Mouse (Mus musculus) MEL (cell line): ENCODE measurements around the gene Grik5. TPM values are rescaled to one million over a fixed set of nuclear protein-coding genes. Genes with fewer than 3 reads are reported as not detected.
A peak's percentile ranks its signal among the peaks of the same experiment; 100 is the strongest.

ENCODE experiments used
- DNase-seq: peaks from one replicate; pipeline ENCODE4 v3.0.0; 2011; ENCODE audit warnings: low read depth, low spot score
- H3K27ac ChIP-seq: 2 replicates; pipeline ENCODE4 v1.5.1; 2012; ENCODE audit warnings: low read depth, mild to moderate bottlenecking, control low read depth, low read length, moderate library complexity; ENCODE audit not compliant: control insufficient read depth
- H3K27me3 ChIP-seq, 2 experiments: fragments of 150-350 bp in 1 of 2; sonication (generic) in 1 of 2; 2 replicates each; pipeline ENCODE4 v1.6.1; 2012; ENCODE audit warnings: low read length in 2 of 2, mild to moderate bottlenecking in 2 of 2, improper control_type of control experiment in 1 of 2, moderate library complexity in 1 of 2; ENCODE audit not compliant: insufficient read depth in 2 of 2, control insufficient read depth in 1 of 2
- H3K36me3 ChIP-seq, 2 experiments: 2 replicates each; pipeline ENCODE4 v1.6.1; 2012 to 2014; ENCODE audit warnings: low read length in 2 of 2, improper control_type of control experiment in 1 of 2, inconsistent platforms in 1 of 2, mild to moderate bottlenecking in 1 of 2; ENCODE audit not compliant: insufficient read depth in 2 of 2, control insufficient read depth in 1 of 2
- H3K4me1 ChIP-seq, 2 experiments: fragments of 150-350 bp in 1 of 2; sonication (generic) in 1 of 2; 2 replicates each; pipeline ENCODE4 v1.6.1; 2012; ENCODE audit warnings: low read length in 2 of 2, improper control_type of control experiment in 1 of 2, mild to moderate bottlenecking in 1 of 2; ENCODE audit not compliant: insufficient read depth in 2 of 2, control insufficient read depth in 1 of 2
- H3K4me3 ChIP-seq, 2 experiments: fragments of 150-350 bp in 1 of 2; sonication (generic) in 1 of 2; 2 replicates each; pipeline ENCODE4 v1.5.1; 2012; ENCODE audit warnings: low read depth in 2 of 2, low read length in 2 of 2, mild to moderate bottlenecking in 2 of 2, moderate library complexity in 2 of 2, control low read depth in 1 of 2, improper control_type of control experiment in 1 of 2; ENCODE audit not compliant: control insufficient read depth in 1 of 2, insufficient read depth in 1 of 2
- H3K79me2 ChIP-seq: 2 replicates; pipeline ENCODE4 v1.6.1; 2012; ENCODE audit warnings: mild to moderate bottlenecking, low read length, moderate library complexity; ENCODE audit not compliant: control insufficient read depth, poor library complexity, insufficient read depth
- H3K9ac ChIP-seq: 2 replicates; pipeline ENCODE4 v1.6.1; 2012; ENCODE audit warnings: low read depth, mild to moderate bottlenecking, control low read depth, low read length, moderate library complexity; ENCODE audit not compliant: control insufficient read depth, poor library complexity, severe bottlenecking
- H3K9me3 ChIP-seq: fragments of 150-350 bp; sonication (generic); replicated peaks from 2 replicates; pipeline ENCODE4 v1.6.1; 2012; ENCODE audit warnings: mild to moderate bottlenecking, low read length, improper control_type of control experiment, moderate library complexity; ENCODE audit not compliant: insufficient read depth
- BHLHE40 ChIP-seq: IDR thresholded peaks from 2 replicates; pipeline ENCODE4 v1.6.1; 2012; ENCODE audit warnings: low read depth, mild to moderate bottlenecking, inconsistent platforms, low read length, improper control_type of control experiment, borderline replicate concordance
- CHD2 ChIP-seq: IDR thresholded peaks from 2 replicates; pipeline ENCODE4 v1.6.1; 2011; ENCODE audit warnings: low read length, improper control_type of control experiment
- CTCF ChIP-seq, 3 experiments: IDR thresholded peaks in 2 of 3; conservative IDR thresholded peaks in 1 of 3; 2 replicates each; pipeline ENCODE4 v1.5.1; 2011 to 2012; ENCODE audit warnings: low read length in 3 of 3, low read depth in 2 of 3, mild to moderate bottlenecking in 2 of 3, improper control_type of control experiment in 1 of 3, inconsistent platforms in 1 of 3, mixed read lengths in 1 of 3, moderate library complexity in 1 of 3; ENCODE audit not compliant: control insufficient read depth in 1 of 3, insufficient read depth in 1 of 3, poor library complexity in 1 of 3, severe bottlenecking in 1 of 3
- E2F4 ChIP-seq: IDR thresholded peaks from 2 replicates; pipeline ENCODE4 v1.6.1; 2011; ENCODE audit warnings: low read depth, low read length, improper control_type of control experiment, borderline replicate concordance
- ELF1 ChIP-seq: IDR thresholded peaks from 2 replicates; pipeline ENCODE4 v1.6.1; 2014; ENCODE audit warnings: low read depth, mild to moderate bottlenecking, inconsistent platforms, low read length, improper control_type of control experiment, moderate library complexity
- JUND ChIP-seq: IDR thresholded peaks from 2 replicates; pipeline ENCODE4 v1.6.1; 2011; ENCODE audit warnings: low read depth, mild to moderate bottlenecking, improper control_type of control experiment, low read length
- KAT2A ChIP-seq: conservative IDR thresholded peaks from 2 replicates; pipeline ENCODE4 v1.6.1; 2012; ENCODE audit warnings: low read depth, low read length, improper control_type of control experiment, inconsistent platforms
- MAX ChIP-seq: IDR thresholded peaks from 2 replicates; pipeline ENCODE4 v1.6.1; 2011; ENCODE audit warnings: low read length, improper control_type of control experiment
- MXI1 ChIP-seq: IDR thresholded peaks from 2 replicates; pipeline ENCODE4 v1.6.1; 2011; ENCODE audit warnings: mild to moderate bottlenecking, low read depth, low read length, improper control_type of control experiment
- MYB ChIP-seq: IDR thresholded peaks from 2 replicates; pipeline ENCODE4 v1.6.1; 2011; ENCODE audit warnings: mild to moderate bottlenecking, low read depth, low read length, improper control_type of control experiment
- NELFE ChIP-seq: IDR thresholded peaks from 2 replicates; pipeline ENCODE4 v1.6.1; 2011; ENCODE audit warnings: low read depth, low read length, improper control_type of control experiment
- POLR2A ChIP-seq, 2 experiments: IDR thresholded peaks; 2 replicates each; pipeline ENCODE4 v1.6.1; 2011 to 2012; ENCODE audit warnings: low read length in 2 of 2, mild to moderate bottlenecking in 2 of 2, control low read depth in 1 of 2, improper control_type of control experiment in 1 of 2, low read depth in 1 of 2, moderate library complexity in 1 of 2; ENCODE audit not compliant: control insufficient read depth in 1 of 2, insufficient read depth in 1 of 2, poor library complexity in 1 of 2
- POLR2AphosphoS2 ChIP-seq: IDR thresholded peaks from 2 replicates; pipeline ENCODE4 v1.6.1; 2011; ENCODE audit warnings: low read length, improper control_type of control experiment
- RAD21 ChIP-seq: IDR thresholded peaks from 2 replicates; pipeline ENCODE4 v1.6.1; 2011; ENCODE audit warnings: mild to moderate bottlenecking, low read depth, low read length, improper control_type of control experiment
- RCOR1 ChIP-seq: IDR thresholded peaks from 2 replicates; pipeline ENCODE4 v1.6.1; 2012; ENCODE audit warnings: low read depth, mild to moderate bottlenecking, inconsistent platforms, low read length, improper control_type of control experiment
- SMC3 ChIP-seq: IDR thresholded peaks from 2 replicates; pipeline ENCODE4 v1.6.1; 2011; ENCODE audit warnings: low read depth, low read length, improper control_type of control experiment
- TAL1 ChIP-seq: IDR thresholded peaks from 2 replicates; pipeline ENCODE4 v1.6.1; 2012; ENCODE audit warnings: mild to moderate bottlenecking, inconsistent platforms, low read length, moderate library complexity, mixed read lengths
- USF2 ChIP-seq, 2 experiments: IDR thresholded peaks; 2 replicates each; pipeline ENCODE4 v1.6.1; 2011 to 2012; ENCODE audit warnings: improper control_type of control experiment in 2 of 2, low read length in 2 of 2, borderline replicate concordance in 1 of 2, inconsistent platforms in 1 of 2, low read depth in 1 of 2, mild to moderate bottlenecking in 1 of 2; ENCODE audit not compliant: insufficient read depth in 1 of 2
- ZC3H11A ChIP-seq: IDR thresholded peaks from 2 replicates; pipeline ENCODE4 v1.6.1; 2012; ENCODE audit warnings: low read depth, mild to moderate bottlenecking, inconsistent platforms, low read length, improper control_type of control experiment
- ZKSCAN1 ChIP-seq: IDR thresholded peaks from 2 replicates; pipeline ENCODE4 v1.6.1; 2012; ENCODE audit warnings: low read depth, mild to moderate bottlenecking, inconsistent platforms, low read length, improper control_type of control experiment, moderate library complexity
- ZMIZ1 ChIP-seq: IDR thresholded peaks from 2 replicates; pipeline ENCODE4 v1.6.1; 2012; ENCODE audit warnings: low read depth, mild to moderate bottlenecking, inconsistent platforms, low read length, improper control_type of control experiment, moderate library complexity
- ZNF384 ChIP-seq: IDR thresholded peaks from 2 replicates; pipeline ENCODE4 v1.6.1; 2012; ENCODE audit warnings: low read depth, mild to moderate bottlenecking, inconsistent platforms, low read length, improper control_type of control experiment
- polyA plus RNA-seq, 2 experiments: library from polyadenylated mRNA; stranded (reverse) in 1 of 2; unstranded in 1 of 2; fragments of >175 nt in 1 of 2; fragments of >200 nt in 1 of 2; gene quantifications; 2 replicates each; pipeline versions ENCODE4 v1.2.1 to v1.2.4; 2012; ENCODE audit warnings: low replicate concordance in 2 of 2, low read depth in 1 of 2; ENCODE audit not compliant: insufficient read length in 2 of 2, insufficient read depth in 1 of 2, missing spikeins in 1 of 2
- total RNA-seq: library from RNA; depleted of rRNA; stranded (reverse); fragments of 300-350 nt; gene quantifications from 2 replicates; pipeline ENCODE4 v1.2.3, GENCODE M21; 2012

The Grik5 gene
- total and polyA plus RNA-seq, 3 experiments = 3.5 to 22.0 TPM; not detected in 1

DNA sequence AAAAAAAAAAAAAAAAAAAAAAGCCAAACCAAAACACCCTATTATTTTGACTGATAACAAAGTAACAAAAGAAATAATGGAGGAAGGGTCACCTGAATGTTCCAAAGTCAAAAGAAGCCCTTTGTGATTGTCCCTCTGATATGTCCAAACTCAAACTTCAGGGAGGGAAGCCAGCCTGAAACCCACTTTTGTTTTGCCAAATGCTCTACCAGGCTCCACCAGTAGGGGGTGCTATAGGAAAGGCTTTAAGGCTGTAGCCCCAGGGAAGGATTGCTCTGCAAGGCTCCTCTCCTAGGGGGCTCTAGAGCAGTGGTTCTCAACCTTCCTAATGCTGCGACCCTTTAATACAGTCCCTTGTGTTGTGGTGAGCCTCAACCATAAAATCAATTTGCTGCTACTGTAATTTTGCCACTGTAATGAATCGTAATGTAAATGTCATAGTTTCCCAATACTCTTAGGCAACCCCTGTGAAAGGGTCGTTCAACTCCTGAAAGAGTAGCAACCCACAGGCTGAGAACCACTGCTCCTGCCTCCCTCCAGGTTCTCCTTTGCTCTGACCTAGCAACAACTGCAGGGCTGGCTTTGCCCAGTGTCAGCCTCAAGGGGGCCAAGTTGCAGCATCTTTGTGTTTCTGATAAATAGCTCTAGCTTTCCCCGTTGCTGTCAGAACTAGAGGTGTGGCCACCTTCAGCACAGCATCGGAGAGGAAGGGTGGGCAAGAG lies 42.0 kb downstream of the Grik5 start:
- Histone ChIP-seq H3K36me3 (no peaks in the 10 kb centered on the region), H3K9ac (no peak overlapping the region), H3K4me1 (no peaks in the 10 kb centered on the region), H3K9me3 (no peaks in the 10 kb centered on the region), H3K4me3 (no peak overlapping the region), H3K27ac (no peak overlapping the region), H3K27me3 (no peaks in the 10 kb centered on the region), H3K79me2 (no peaks in the 10 kb centered on the region)
- peak; percentile 81 for DNase-seq
- TF ChIP-seq CHD2 (no peak), MAX (no peak), RAD21 (peak; percentile 70), RCOR1 (no peak), E2F4 (no peak), ZMIZ1 (no peak), TAL1 (no peak), JUND (no peak), MXI1 (no peak), ZKSCAN1 (no peak), POLR2A (IDR thresholded peaks at IDR 0.05; ENCODE audit: control insufficient read depth in 1 of 2, insufficient read depth in 1 of 2, low read depth in 1 of 2, low read length in 2 of 2, poor library complexity in 1 of 2) (no peak), ZC3H11A (peak; percentile 40), MYB (no peak), ELF1 (no peak), KAT2A (no peak), BHLHE40 (peak; percentile 30; the same call in 1 of the 2 replicates), ZNF384 (peak; percentile 92), CTCF (IDR thresholded peaks at IDR 0.05 in 2 of 3, conservative IDR thresholded peaks at IDR 0.05 in 1 of 3; ENCODE audit: control insufficient read depth in 1 of 3, insufficient read depth in 1 of 3, low read depth in 2 of 3, low read length in 3 of 3, poor library complexity in 1 of 3, severe bottlenecking in 1 of 3) (peak; percentile 86 to 96 (median 90)), NELFE (no peak), SMC3 (peak; percentile 63), USF2 (IDR thresholded peaks at IDR 0.05; ENCODE audit: borderline replicate concordance in 1 of 2, insufficient read depth in 1 of 2, low read depth in 1 of 2, low read length in 2 of 2) (no peak), POLR2AphosphoS2 (no peak)
